Mouse (Mus musculus) kidney, embryonic 14.5 days (tissue): ENCODE measurements at regions not wholly inside any gene's neighbourhood (a gene's known extent, or its start where the extent isn't known, plus 50 kb on each side); places are given as distances from the start of the nearest gene placed in this dataset.
A peak's percentile ranks its signal among the peaks of the same experiment; 100 is the strongest.

Experiments used
- ATAC-seq: fragments of 200-750 bp; cut with Nextera tagmentation; 2 replicates; pipeline ENCODE4 v1.8.0; 2017; ENCODE audit warnings: moderate number of reproducible peaks, mild to moderate bottlenecking, moderate TSS enrichment, moderate library complexity; ENCODE audit not compliant: low FRiP score, low TSS enrichment
- H3K27ac ChIP-seq: fragments of 300-500 bp; sonication (generic); 2 replicates; pipeline ENCODE4 v1.5.1; 2014; ENCODE audit warnings: low read depth, mild to moderate bottlenecking, low read length, moderate library complexity, mixed read lengths
- H3K27me3 ChIP-seq: fragments of 300-500 bp; sonication (generic); 2 replicates; pipeline ENCODE4 v1.6.1; 2014; ENCODE audit warnings: mild to moderate bottlenecking, low read length; ENCODE audit not compliant: control insufficient read depth, insufficient read depth
- H3K36me3 ChIP-seq: fragments of 300-500 bp; sonication (generic); 2 replicates; pipeline ENCODE4 v1.6.1; 2014; ENCODE audit warnings: low read length, mixed read lengths; ENCODE audit not compliant: control insufficient read depth, insufficient read depth
- H3K4me1 ChIP-seq: fragments of 300-500 bp; sonication (generic); 2 replicates; pipeline ENCODE4 v1.6.1; 2014; ENCODE audit warnings: low read length, mixed read lengths; ENCODE audit not compliant: control insufficient read depth, insufficient read depth
- H3K4me2 ChIP-seq: fragments of 300-500 bp; sonication (generic); replicated peaks from 2 replicates; pipeline ENCODE4 v1.6.1; 2014; ENCODE audit warnings: low read depth, mild to moderate bottlenecking, low read length
- H3K4me3 ChIP-seq: fragments of 300-500 bp; sonication (generic); 2 replicates; pipeline ENCODE4 v1.5.1; 2014; ENCODE audit warnings: mild to moderate bottlenecking, low read length
- H3K9ac ChIP-seq: fragments of 300-500 bp; sonication (generic); 2 replicates; pipeline ENCODE4 v1.6.1; 2014; ENCODE audit warnings: low read depth, mild to moderate bottlenecking, low read length, moderate library complexity
- H3K9me3 ChIP-seq: fragments of 300-500 bp; sonication (generic); 2 replicates; pipeline ENCODE4 v1.6.1; 2016; ENCODE audit warnings: low read length; ENCODE audit not compliant: control insufficient read depth
- WGBS: fragments of 180-500 bp; shearing (Covaris S2); extraction: QIAGEN DNeasy Blood & Tissue Kit; methylation state at CpG from one replicate; pipeline ENCODE4 v1.1.7; 2014; 5-methylcytosine and 5-hydroxymethylcytosine counted together

DNA sequence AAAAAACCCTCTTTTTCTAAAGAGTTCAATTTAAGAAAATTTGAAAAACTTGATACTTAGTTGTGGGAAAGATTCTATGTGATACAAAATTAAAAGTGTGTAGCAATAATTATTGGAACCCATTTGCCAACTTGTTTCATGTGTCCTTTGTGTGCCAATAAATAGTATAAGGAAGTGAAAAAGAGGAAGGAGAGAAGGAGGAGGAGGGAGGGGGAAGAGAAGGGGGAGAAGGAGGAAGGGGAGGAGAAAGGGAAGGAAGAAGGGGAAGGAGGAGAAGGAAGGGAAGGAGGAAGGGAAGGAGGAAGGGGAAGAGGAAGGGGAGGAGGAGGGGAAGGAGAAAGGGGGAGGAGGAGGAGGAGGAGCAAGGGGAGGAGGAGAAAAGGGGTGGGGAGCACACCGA is 125.0 kb downstream of the Nkx6-1 start:
- Histone ChIP-seq H3K9me3 (no peaks in the 10 kb centered on the region), H3K4me2 (no peak overlapping the region), H3K27me3 (peaks cover 44% of the 10 kb centered on the region), H3K4me1 (no peaks in the 10 kb centered on the region), H3K4me3 (no peak overlapping the region), H3K9ac (no peak overlapping the region), H3K27ac (no peak overlapping the region), H3K36me3 (no peaks in the 10 kb centered on the region)
- no peak for ATAC-seq
- WGBS: 45% methylated on average over 1 of the region's 1 CpGs

DNA sequence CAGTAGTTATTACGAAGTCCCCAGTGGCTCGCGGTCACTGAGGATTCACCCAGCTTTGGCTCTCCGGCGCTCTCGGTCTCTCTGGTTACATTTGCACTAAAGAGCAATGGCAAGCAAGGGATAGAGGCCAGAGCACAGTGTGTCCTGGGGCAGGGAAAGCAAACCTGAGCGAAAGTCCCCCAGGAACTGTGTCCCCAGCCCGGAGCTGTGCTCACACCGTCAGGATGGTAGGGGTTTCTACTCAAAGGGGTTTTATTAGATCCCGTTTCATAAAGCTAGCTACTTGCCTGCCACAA is 125.6 kb downstream of the Nkx6-1 start:
- H3K4me3 ChIP-seq: no peak overlapping the region
- H3K4me2 ChIP-seq: no peak overlapping the region
- H3K9ac ChIP-seq: no peak overlapping the region
- H3K9me3 ChIP-seq: no peaks in the 10 kb centered on the region
- WGBS: 11% methylated on average over 10 of the region's 10 CpGs
- no peak overlapping the region for H3K27ac ChIP-seq
- H3K27me3 ChIP-seq: peaks cover 44% of the 10 kb centered on the region
- no peak for ATAC-seq
- H3K4me1 ChIP-seq: no peaks in the 10 kb centered on the region
- no peaks in the 10 kb centered on the region for H3K36me3 ChIP-seq

DNA sequence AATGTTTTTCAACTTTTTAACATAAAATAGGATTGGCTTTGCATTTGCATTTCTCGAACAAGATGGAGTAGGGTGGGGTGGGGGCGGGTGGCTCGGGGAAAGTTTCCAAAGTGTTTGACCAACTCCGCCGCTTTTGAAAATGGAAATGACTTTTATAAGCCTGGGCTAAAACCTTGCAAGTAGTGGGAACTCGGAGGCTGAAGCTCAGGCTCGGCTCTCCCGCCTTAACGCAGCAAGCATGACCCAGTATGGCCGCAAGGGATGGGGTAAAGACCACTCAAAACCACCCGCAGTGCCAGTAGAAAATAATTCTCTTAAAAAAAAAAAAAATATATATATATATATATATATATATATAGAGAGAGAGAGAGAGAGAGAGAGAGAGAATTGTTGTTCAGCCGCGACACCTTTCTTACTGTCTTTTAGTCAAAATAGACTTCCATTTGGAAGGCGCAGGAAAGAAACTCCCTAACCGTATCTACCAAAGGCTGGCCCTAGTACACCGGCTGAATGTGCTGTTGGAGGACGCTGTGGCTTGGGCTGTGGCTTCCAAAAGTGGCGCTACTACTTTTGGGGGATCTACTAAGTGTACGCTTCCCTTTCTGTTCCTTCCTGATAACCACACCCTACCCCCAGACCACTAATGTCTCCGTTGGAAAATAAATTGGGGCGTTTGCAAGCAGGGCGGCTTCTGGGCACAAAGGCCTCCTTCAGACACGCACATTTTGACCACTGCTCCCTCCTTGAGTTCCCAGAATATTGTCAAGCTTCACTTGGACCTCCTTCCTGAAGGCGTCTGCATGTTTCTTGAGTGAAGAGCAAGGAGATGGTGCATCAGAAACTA is 126.2 kb downstream of the Nkx6-1 start:
- no peaks in the 10 kb centered on the region for H3K9me3 ChIP-seq
- no peaks in the 10 kb centered on the region for H3K36me3 ChIP-seq
- H3K4me1 ChIP-seq: no peaks in the 10 kb centered on the region
- no peak overlapping the region for H3K9ac ChIP-seq
- no peak for ATAC-seq
- peak overlapping the region; percentile 16 for H3K4me2 ChIP-seq
- WGBS: 5% methylated on average over 24 of the region's 24 CpGs
- no peak overlapping the region for H3K27ac ChIP-seq
- peak overlapping the region; percentile 12; the same call in 1 of the 2 replicates for H3K4me3 ChIP-seq
- peaks cover 40% of the 10 kb centered on the region for H3K27me3 ChIP-seq

DNA sequence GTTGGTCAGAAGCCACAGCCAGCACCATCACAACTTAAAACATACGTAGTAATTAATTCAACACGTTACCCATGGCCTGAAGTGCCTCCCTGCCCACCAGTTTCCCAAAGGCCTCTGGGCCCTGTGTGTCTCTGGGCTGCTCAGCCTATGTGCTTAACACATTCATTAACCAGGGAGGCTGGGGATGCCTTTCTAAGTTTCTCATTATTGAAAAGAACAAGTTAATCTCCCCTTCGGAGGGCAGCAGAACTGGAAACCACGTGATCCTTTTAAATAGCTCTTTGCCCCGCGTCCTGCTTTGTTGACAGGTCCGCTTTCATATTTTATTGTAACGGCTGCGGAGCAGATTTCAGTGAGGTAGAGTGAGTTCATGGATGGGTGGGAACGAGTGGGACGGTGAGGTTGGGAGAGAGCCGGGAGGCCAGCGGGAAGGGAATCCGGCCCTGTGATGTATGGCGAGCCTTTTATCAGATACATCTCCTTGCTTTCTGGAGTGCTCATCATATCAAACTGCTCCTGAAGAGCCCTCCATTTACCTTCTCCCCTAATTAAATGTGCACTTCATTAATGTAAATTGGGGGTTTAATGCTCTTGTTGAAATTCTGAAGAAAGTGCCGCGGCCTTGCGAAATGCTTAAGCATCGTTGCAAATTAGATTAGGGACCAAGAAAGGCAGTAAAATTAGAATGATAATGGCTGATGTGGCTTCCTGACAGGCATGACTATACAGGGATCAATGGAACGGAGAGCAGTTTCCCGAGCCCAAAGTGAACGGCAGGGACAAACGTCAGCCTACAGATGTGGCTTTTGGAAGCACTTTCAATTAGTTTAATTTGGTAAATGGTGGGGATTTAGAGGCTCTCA is 127.0 kb downstream of the Nkx6-1 start:
- 0 out of 2 replicates have a peak overlapping the region, but pooled peaks have one; percentile 3 for H3K4me3 ChIP-seq
- peak; percentile 52; the same call in 1 of the 2 replicates for ATAC-seq
- 4% methylated on average over 23 of the region's 23 CpGs for WGBS

DNA sequence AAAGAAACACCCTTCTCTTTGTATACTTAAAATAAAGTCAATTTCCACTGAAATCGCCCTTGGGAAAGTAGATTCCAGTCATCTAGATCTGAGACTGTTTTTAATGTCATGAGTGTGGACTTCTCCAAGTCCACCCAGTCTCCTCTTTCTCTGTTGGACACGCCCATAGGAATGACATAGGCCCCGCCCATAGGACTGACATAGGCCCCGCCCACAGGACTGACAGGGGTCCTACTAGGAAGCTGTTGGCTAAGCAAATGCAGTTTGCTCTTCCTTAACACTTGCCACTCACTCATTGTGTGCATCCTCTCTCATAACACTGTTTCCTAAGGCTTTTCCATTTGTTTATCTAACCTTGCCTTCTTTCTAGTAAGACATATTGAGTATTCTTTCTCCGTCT is 129.3 kb downstream of the Nkx6-1 start:
- Histone ChIP-seq H3K4me1 (no peaks in the 10 kb centered on the region), H3K4me3 (no peak overlapping the region), H3K27ac (no peak overlapping the region), H3K4me2 (no peak overlapping the region), H3K9me3 (no peaks in the 10 kb centered on the region), H3K9ac (no peak overlapping the region), H3K27me3 (peaks cover 16% of the 10 kb centered on the region), H3K36me3 (no peaks in the 10 kb centered on the region)
- WGBS: 68% methylated on average over 5 of the region's 5 CpGs
- ATAC-seq: no peak

More for the DNA sequence above, 127.0 kb downstream of the Nkx6-1 start:
- Histone ChIP-seq H3K9me3 (no peaks in the 10 kb centered on the region), H3K4me1 (no peaks in the 10 kb centered on the region), H3K9ac (no peak overlapping the region), H3K4me2 (peak overlapping the region; percentile 10), H3K36me3 (no peaks in the 10 kb centered on the region), H3K27me3 (peaks cover 34% of the 10 kb centered on the region), H3K27ac (no peak overlapping the region)

DNA sequence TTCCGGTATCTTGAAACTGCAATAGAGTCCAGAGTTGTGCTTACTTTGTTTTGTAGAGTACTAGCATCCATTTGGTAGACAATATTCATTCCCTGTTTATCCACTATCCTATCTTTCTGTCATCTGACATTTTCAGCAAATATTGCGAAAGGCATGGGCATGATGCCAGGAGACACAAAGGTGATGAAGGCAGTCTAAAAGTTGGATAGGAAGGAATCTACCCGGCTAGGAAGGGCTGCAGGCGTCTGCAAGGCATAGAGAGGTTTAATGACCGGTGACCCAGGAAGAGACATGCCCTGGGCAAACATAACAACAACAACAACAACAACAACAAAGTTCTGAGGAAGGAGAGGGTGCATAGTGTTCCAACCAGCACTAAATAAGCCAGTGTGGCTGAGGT is 139.4 kb downstream of the Nkx6-1 start:
- Histone ChIP-seq H3K9ac (no peak overlapping the region), H3K9me3 (no peaks in the 10 kb centered on the region), H3K4me1 (0 out of 2 replicates have a peak, but pooled peaks cover 10% of the 10 kb centered on the region), H3K27me3 (peaks cover 7% of the 10 kb centered on the region; the same call in 1 of the 2 replicates), H3K36me3 (no peaks in the 10 kb centered on the region), H3K4me2 (no peak overlapping the region), H3K4me3 (no peak overlapping the region), H3K27ac (no peak overlapping the region)
- ATAC-seq: no peak
- 64% methylated on average over 5 of the region's 5 CpGs for WGBS

DNA sequence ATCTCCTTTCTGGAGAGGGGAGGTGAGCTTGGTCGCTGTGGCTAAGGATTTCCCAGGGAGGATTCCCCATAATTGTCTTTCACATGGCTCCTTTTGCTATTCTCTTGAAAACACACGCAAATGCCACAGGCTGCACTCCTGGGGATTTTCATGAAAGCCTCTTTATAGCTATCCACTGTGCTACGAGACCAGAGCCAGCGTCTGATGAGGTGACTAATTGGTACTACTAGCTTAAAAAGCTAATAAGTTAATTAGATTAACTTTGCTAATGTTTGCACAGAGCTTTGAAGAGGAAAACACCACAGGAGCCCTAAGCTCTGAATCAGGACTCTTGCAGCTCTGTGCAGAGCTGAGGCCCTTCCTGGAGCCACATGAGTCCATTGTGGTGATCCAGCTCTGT is 140.1 kb downstream of the Nkx6-1 start:
- Histone ChIP-seq H3K36me3 (no peaks in the 10 kb centered on the region), H3K4me3 (no peak overlapping the region), H3K9me3 (no peaks in the 10 kb centered on the region), H3K27me3 (peaks cover 7% of the 10 kb centered on the region; the same call in 1 of the 2 replicates), H3K4me2 (no peak overlapping the region), H3K27ac (no peak overlapping the region), H3K9ac (no peak overlapping the region), H3K4me1 (0 out of 2 replicates have a peak, but pooled peaks cover 10% of the 10 kb centered on the region)
- ATAC-seq: no peak
- 32% methylated on average over 4 of the region's 4 CpGs for WGBS

DNA sequence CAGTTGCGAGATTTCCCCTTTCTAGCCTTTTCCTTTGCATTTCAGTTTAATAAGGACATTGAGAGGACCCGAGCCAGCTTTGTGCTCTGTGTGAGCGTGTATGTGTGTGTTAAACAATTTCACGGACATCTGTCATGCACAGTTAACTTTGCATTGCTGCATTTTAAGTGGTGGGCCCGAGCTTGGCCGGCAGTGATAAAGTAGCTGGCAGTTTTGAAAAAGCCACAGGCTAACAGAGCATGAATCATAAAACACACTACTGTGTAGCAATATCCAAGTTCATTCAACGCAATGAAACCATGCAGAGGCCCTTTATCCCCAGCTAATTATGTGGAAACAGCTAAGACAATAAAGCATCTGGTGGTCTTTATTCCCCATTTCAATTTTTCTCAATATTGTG is 140.9 kb downstream of the Nkx6-1 start:
- peak overlapping the region; percentile 9; the same call in 1 of the 2 replicates for H3K4me3 ChIP-seq
- H3K36me3 ChIP-seq: no peaks in the 10 kb centered on the region
- peaks cover 7% of the 10 kb centered on the region; the same call in 1 of the 2 replicates for H3K27me3 ChIP-seq
- 0 out of 2 replicates have a peak, but pooled peaks cover 10% of the 10 kb centered on the region for H3K4me1 ChIP-seq
- no peak overlapping the region for H3K27ac ChIP-seq
- ATAC-seq: peak; percentile 20; the same call in 1 of the 2 replicates
- H3K4me2 ChIP-seq: peak overlapping the region; percentile 32
- H3K9ac ChIP-seq: no peak overlapping the region
- WGBS: 10% methylated on average over 7 of the region's 7 CpGs
- no peaks in the 10 kb centered on the region for H3K9me3 ChIP-seq
